Mouse (Mus musculus) liver, embryonic 16.5 days (tissue): ENCODE data around the gene Hoxa5. TPM values are rescaled to one million over a fixed set of nuclear protein-coding genes. Genes with fewer than 3 reads are reported as not detected.
A peak's percentile ranks its signal among the peaks of the same experiment; 100 is the strongest.

ENCODE experiments used
- ATAC-seq: fragments of 200-750 bp; cut with Nextera tagmentation; 2 replicates; pipeline ENCODE4 v1.8.0; 2017; ENCODE audit warnings: low read depth, mild to moderate bottlenecking, moderate number of reproducible peaks, moderate library complexity
- H3K27ac ChIP-seq: fragments of 300-500 bp; sonication (generic); 2 replicates; pipeline ENCODE4 v1.5.1; 2014; ENCODE audit warnings: mild to moderate bottlenecking, low read length
- H3K27me3 ChIP-seq: fragments of 300-500 bp; sonication (generic); 2 replicates; pipeline ENCODE4 v1.6.1; 2014; ENCODE audit warnings: low read depth, low read length, mixed read lengths; ENCODE audit not compliant: control insufficient read depth, insufficient read depth
- H3K36me3 ChIP-seq: fragments of 300-500 bp; sonication (generic); 2 replicates; pipeline ENCODE4 v1.6.1; 2014; ENCODE audit warnings: mild to moderate bottlenecking; ENCODE audit not compliant: control insufficient read depth, insufficient read depth
- H3K4me1 ChIP-seq: fragments of 300-500 bp; sonication (generic); 2 replicates; pipeline ENCODE4 v1.6.1; 2014; ENCODE audit warnings: low read depth, low read length, mixed read lengths; ENCODE audit not compliant: control insufficient read depth
- H3K4me2 ChIP-seq: fragments of 300-500 bp; sonication (generic); 2 replicates; pipeline ENCODE4 v1.6.1; 2014; ENCODE audit warnings: low read depth, low read length, mixed read lengths
- H3K4me3 ChIP-seq: fragments of 300-500 bp; sonication (generic); 2 replicates; pipeline ENCODE4 v1.5.1; 2014; ENCODE audit warnings: low read depth, mild to moderate bottlenecking, low read length
- H3K9ac ChIP-seq: fragments of 300-500 bp; sonication (generic); 2 replicates; pipeline ENCODE4 v1.6.1; 2014; ENCODE audit warnings: low read depth, low read length
- H3K9me3 ChIP-seq: fragments of 300-500 bp; sonication (generic); replicated peaks from 2 replicates; pipeline ENCODE4 v1.6.1; 2016; ENCODE audit warnings: low read length; ENCODE audit not compliant: control insufficient read depth
- WGBS: fragments of 180-500 bp; shearing (Covaris S2); extraction: QIAGEN DNeasy Blood & Tissue Kit; methylation state at CpG from one replicate; pipeline ENCODE4 v1.1.7; 2014; ENCODE audit not compliant: insufficient replicate concordance; 5-methylcytosine and 5-hydroxymethylcytosine counted together
- polyA plus RNA-seq: library from polyadenylated mRNA; unstranded; fragments of >200 nt; fragmentation: Nextera tagmentation; extraction: Ambion mirVana; gene quantifications from 2 replicates; pipeline ENCODE4 v1.2.1, GENCODE M21; 2015

Hoxa5 gene
- polyA plus RNA-seq, 1 experiment from 2014 or later: 0.68 TPM

GRCm38 (mm10) chr6:52171938-52172337 is 32.4 kb downstream of the Hoxa5 start:
- Histone ChIP-seq H3K9me3 (no peaks in the 10 kb centered on the region), H3K4me3 (no peak overlapping the region), H3K27me3 (peaks cover 92% of the 10 kb centered on the region), H3K27ac (no peak overlapping the region), H3K36me3 (no peaks in the 10 kb centered on the region), H3K9ac (no peak overlapping the region), H3K4me2 (0 out of 2 replicates have a peak overlapping the region, but pooled peaks have one; percentile 34), H3K4me1 (peaks cover 3% of the 10 kb centered on the region; the same call in 1 of the 2 replicates)
- ATAC-seq: no peak
- 33% methylated on average over 7 of the region's 7 CpGs for WGBS

- no peaks in the 10 kb centered on the region for H3K36me3 ChIP-seq
- peaks cover 3% of the 10 kb centered on the region; the same call in 1 of the 2 replicates for H3K4me1 ChIP-seq
- no peak overlapping the region for H3K4me2 ChIP-seq
- no peak for ATAC-seq
- 22% methylated on average over 4 of the region's 4 CpGs for WGBS
- no peaks in the 10 kb centered on the region for H3K9me3 ChIP-seq
- peaks cover 92% of the 10 kb centered on the region for H3K27me3 ChIP-seq
- H3K4me3 ChIP-seq: no peak overlapping the region
- H3K9ac ChIP-seq: no peak overlapping the region
- H3K27ac ChIP-seq: no peak overlapping the region
Observed at GRCm38 (mm10) chr6:52171331-52171730, 33.1 kb downstream of the Hoxa5 start.

DNA sequence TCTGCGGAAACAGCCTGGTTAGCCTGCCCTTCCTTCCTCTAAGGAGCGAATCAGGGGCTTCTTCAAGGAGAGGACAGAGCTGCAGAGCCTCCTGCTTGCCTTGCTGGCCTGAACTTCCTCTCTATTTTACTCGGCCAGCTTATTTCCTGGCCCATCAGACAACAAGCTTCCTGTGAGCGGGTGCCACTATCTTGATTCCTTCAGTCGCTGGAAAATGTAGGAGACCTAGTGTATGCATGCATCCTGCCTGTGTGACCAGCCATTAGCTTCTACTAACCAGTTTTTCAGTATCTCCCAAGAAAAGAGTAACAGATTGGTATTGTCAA is 33.5 kb downstream of the Hoxa5 start:
- Histone ChIP-seq H3K27me3 (peaks cover 92% of the 10 kb centered on the region), H3K9me3 (no peaks in the 10 kb centered on the region), H3K4me3 (no peak overlapping the region), H3K27ac (no peak overlapping the region), H3K36me3 (no peaks in the 10 kb centered on the region), H3K4me1 (peaks cover 3% of the 10 kb centered on the region; the same call in 1 of the 2 replicates), H3K9ac (no peak overlapping the region), H3K4me2 (no peak overlapping the region)
- 4% methylated on average over 5 of the region's 5 CpGs for WGBS
- ATAC-seq: no peak

GRCm38 (mm10) chr6:52170166-52170897 is 34.1 kb downstream of the Hoxa5 start:
- Histone ChIP-seq H3K27ac (no peak overlapping the region), H3K36me3 (no peaks in the 10 kb centered on the region), H3K4me1 (peaks cover 3% of the 10 kb centered on the region; the same call in 1 of the 2 replicates), H3K4me3 (no peak overlapping the region), H3K4me2 (no peak overlapping the region), H3K9ac (no peak overlapping the region), H3K9me3 (no peaks in the 10 kb centered on the region), H3K27me3 (peaks cover 92% of the 10 kb centered on the region)
- WGBS: 16% methylated on average over 40 of the region's 40 CpGs
- ATAC-seq: peak; percentile 77

DNA sequence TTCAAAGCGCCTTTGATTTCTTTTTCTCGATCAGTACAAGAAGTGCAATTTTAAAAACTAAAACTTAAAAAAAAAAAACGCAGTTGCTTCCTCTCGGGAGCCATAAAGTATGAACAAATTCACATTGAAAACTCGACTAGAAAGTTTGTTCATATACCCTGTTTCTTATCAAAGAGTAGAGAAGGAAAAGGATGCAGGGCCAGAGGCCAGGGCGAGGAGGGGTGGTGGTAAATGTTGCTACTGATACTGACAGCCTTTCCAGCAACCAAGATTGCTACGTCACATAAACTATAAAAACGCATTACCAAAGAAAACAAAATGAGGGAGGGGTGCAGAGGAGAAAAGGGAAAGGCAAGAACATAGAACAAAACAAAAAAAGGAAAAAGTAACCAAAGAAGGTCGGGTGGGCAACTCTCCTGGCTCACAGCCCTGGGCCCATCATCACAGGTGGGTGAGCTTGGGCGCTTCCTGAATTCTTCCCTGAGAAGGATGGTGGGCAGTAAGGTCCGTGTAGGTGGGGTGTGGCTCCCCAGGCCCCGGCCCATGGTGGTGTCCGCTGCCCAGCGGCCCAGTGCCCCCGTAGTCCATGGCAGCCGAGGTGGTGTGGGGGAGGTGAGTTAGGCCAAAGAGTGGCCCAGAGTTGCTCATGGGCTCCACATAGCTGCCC is 34.8 kb downstream of the Hoxa5 start:
- Histone ChIP-seq H3K4me1 (peaks cover 3% of the 10 kb centered on the region; the same call in 1 of the 2 replicates), H3K36me3 (no peaks in the 10 kb centered on the region), H3K9ac (no peak overlapping the region), H3K9me3 (no peaks in the 10 kb centered on the region), H3K27me3 (peaks cover 92% of the 10 kb centered on the region), H3K4me2 (no peak overlapping the region), H3K27ac (no peak overlapping the region), H3K4me3 (no peak overlapping the region)
- ATAC-seq: no peak
- WGBS: 37% methylated on average over 16 of the region's 16 CpGs

GRCm38 (mm10) chr6:52168191-52169055 is 36.0 kb downstream of the Hoxa5 start:
- Histone ChIP-seq H3K4me2 (no peak overlapping the region), H3K4me3 (no peak overlapping the region), H3K27ac (no peak overlapping the region), H3K4me1 (peaks cover 3% of the 10 kb centered on the region; the same call in 1 of the 2 replicates), H3K27me3 (peaks cover 96% of the 10 kb centered on the region), H3K9ac (no peak overlapping the region), H3K9me3 (no peaks in the 10 kb centered on the region), H3K36me3 (no peaks in the 10 kb centered on the region)
- no peak for ATAC-seq
- 29% methylated on average over 42 of the region's 42 CpGs for whole genome bisulfite sequencing

- peaks cover 3% of the 10 kb centered on the region; the same call in 1 of the 2 replicates for H3K4me1 ChIP-seq
- H3K9ac ChIP-seq: no peak overlapping the region
- WGBS: 34% methylated on average over 14 of the region's 14 CpGs
- no peak overlapping the region for H3K27ac ChIP-seq
- H3K4me2 ChIP-seq: no peak overlapping the region
- no peaks in the 10 kb centered on the region for H3K9me3 ChIP-seq
- no peak for ATAC-seq
- no peaks in the 10 kb centered on the region for H3K36me3 ChIP-seq
- H3K27me3 ChIP-seq: peaks cover 97% of the 10 kb centered on the region
- H3K4me3 ChIP-seq: no peak overlapping the region
Observed at GRCm38 (mm10) chr6:52167736-52168161, 36.6 kb downstream of the Hoxa5 start.

DNA sequence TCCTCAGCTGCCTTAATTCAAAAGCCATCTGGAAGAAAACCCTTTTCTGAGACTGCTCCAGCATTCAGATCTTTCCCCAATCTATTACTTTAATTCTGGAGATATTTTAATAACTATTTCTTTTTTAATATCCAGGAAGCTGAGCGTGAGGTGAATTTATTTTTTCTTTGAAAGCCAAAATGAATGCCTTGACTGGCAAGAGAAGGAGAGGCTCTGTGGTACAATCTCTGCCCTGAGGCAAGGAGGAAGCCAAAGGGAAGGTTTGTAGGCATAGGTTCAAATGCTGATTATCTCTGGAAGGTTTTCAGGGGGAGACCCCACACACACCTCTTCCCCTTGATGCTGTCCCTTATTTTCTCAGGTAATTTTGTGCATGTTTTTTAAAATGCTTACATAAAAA is 37.2 kb downstream of the Hoxa5 start:
- ATAC-seq: no peak
- no peak overlapping the region for H3K9ac ChIP-seq
- peaks cover 96% of the 10 kb centered on the region for H3K27me3 ChIP-seq
- H3K4me3 ChIP-seq: no peak overlapping the region
- no peaks in the 10 kb centered on the region for H3K4me1 ChIP-seq
- WGBS: 40% methylated on average over 1 of the region's 1 CpGs
- no peak overlapping the region for H3K27ac ChIP-seq
- no peak overlapping the region for H3K4me2 ChIP-seq
- no peaks in the 10 kb centered on the region for H3K9me3 ChIP-seq
- H3K36me3 ChIP-seq: no peaks in the 10 kb centered on the region
